Mouse (Mus musculus) spleen, adult 18-20 months (tissue): ENCODE results near the gene 1810013L24Rik.
A peak's percentile ranks its signal among the peaks of the same experiment; 100 is the strongest.
"Not testable (repeated sequence)": the region's sequence is repeated elsewhere in the genome, so short reads cannot be mapped to it uniquely, and the experiment has no call there.

ENCODE experiments used
- DNase-seq, 2 experiments: peaks; one replicate each; pipeline ENCODE4 v3.0.0; 2022; ENCODE audit warnings: mixed read lengths in 2 of 2

Gene 1810013L24Rik

DNA sequence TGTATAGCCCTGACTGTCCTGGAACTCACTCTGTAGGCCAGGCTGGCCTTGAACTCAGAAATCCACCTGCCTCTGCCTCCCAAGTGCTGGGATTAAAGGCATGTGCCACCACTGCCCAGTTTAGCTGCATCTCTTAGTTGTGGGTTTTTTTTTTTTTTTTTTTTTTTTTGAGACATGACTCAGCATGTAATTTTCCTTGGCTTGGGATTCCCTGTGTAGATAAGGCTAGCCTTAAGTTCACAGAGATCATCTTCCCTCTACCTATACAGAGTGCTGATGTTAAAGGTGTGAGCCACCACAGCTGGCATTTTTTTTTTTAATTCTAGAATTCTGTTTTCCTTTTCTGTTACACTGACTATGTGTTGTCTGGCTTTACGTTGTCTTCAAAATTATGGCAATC lies 7.7 kb downstream of the 1810013L24Rik start:
- DNase-seq, result no peak

DNA sequence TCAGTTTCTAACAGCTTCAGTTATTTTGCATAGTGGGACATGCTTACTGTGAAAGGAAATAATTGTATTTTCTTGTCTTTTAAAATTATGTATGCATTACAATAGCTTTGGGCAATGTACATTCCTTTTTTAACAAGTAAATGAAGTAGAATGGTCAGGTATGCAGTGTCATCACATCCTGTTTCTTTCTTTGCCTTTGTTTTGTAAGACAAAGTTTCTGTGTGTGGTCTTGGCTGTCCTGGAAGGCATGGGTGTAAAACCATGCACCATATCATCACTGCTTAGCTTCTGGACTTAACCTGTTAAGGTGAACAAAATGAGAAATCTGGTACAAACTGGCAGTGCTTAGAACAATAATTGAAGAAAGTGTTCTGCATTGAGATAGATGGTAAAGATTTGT lies 9.0 kb downstream of the 1810013L24Rik start:
- no peak for DNase-seq

DNA sequence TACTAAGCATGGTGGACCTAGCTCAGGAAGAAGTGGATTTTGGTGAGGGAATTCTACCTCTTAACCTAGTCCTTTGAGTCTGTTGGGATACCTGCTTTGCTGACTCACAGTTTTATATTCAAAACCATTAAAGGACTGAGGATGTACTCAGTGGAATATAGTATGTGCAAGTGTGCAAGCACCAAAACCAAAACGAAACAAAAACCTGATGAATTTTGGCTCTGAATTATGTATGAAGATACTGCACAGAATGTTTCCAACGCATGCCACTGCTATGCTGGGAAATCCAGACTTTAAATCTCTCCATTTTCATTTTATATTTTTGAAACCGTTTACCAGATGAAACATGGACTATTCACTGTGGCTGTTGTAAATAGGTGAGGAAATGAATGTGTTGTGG lies 10.7 kb downstream of the 1810013L24Rik start:
- no peak for DNase-seq

DNA sequence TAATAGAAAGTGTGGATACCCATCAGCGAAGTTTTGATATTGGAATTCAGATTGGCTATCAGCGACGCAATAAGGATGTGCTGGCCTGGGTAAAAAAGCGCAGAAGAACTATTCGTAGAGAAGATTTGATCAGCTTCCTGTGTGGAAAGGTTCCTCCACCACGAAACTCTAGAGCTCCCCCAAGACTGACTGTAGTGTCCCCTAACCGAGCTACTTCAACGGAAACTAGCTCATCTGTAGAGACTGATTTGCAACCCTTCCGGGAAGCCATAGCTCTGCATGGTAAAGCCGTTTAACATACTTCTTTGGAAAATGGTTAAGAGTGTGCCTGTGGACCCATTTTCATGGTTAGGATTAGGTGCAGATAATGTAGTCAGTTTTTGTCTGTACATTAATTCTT lies 13.1 kb downstream of the 1810013L24Rik start:
- no peak for DNase-seq

DNA sequence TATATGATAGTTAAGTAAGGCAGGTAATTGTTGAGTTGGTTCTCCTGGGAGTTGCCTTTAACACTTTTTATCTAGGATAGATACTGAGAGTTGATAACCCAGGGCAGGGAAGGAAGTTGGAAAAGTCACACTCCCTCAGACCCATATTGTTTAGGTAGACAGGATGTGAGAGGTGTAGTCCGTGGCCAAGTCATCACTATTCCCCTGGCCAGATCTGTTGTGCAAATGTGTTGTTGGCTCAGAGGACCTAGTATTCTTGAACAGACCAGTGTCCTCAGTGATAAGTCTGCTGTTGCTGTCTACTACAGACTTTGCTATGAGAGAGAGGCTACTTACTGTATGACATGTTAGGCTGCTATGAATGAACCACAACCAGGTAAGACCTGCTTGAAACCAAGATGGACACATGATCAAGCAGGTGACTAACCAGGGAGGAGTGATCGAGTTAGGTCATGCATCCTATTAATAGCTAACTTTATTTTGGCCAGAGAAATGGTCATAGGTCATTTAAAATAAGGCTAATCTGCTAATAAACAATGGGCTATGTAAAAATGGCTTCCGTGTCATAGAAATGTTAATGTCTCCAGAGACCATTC lies 13.8 kb downstream of the 1810013L24Rik start:
- no peak for DNase-seq

DNA sequence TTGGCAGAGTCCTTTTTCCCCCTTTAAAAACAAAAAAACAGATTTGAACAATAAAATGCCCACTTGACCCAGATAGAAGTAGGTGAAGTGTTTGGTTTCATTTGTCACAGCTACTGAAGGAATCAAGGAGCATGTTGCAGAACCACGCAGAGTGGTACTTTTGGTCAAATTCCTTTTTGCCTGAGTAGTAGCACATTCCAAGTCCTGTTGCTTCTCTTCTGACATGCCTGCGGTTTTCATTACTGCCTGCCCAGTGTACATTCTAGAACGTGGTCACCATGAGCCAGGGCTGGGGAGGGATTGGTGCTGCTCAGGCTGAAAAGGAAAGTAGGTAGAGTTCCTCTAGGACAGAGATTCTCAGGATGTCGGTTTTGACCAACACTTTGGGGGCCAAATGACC lies 16.1 kb downstream of the 1810013L24Rik start:
- DNase-seq, result no peak

DNA sequence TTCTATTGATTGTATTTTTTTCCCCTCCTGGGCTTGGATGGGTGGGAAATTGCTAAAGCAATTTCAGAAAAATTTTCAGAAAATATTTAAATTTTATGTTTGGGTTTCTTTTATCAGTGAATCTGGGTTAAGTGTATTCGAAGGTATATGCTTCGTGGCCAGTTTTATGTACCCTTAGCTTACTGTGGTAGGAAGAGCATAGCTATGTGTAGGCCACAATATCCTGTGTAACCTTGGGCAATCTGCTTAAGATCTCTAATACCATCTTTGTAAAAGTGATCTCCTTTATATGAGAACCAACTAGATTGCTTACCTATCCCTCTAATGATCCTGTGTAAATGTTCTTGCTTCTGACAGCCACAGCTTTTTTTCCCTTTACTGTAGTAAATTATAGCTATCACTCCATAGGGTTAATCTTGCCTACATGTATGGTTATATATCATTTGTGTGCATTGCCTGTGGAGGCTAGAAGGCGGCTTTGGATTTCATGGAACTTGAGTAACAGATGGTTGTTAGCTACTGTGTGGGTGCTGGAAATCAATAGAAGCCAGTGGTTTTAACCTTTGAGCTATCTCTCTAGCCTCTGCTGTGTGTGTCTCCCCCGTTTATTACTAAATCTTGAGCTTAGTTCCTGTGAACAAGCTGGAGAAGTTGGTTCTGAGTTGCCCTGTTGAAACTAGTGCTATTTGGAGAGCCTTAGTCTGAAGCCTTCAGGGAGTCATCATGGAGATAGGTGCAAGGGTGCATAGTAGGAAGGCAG lies 18.6 kb downstream of the 1810013L24Rik start:
- DNase-seq, result no peak

DNA sequence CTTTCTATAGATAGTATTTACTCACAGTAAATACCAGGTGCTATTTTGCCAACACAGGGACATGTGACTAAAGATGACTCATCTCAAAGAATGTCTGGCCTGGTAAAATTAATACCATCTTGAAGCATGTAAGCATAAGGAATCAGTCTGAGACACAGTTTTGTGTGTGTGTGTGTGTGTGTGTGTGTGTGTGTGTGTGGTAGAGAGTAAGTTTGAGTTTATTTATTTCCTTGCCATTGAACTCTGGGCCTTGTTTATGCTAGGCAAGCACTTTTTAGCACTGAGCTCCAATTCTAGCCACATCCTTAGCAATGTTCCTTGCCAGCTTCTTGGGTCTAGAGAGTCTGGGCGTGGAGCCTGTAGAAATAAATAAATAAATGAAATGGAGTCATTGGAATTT lies 20.0 kb downstream of the 1810013L24Rik start:
- no peak for DNase-seq

DNA sequence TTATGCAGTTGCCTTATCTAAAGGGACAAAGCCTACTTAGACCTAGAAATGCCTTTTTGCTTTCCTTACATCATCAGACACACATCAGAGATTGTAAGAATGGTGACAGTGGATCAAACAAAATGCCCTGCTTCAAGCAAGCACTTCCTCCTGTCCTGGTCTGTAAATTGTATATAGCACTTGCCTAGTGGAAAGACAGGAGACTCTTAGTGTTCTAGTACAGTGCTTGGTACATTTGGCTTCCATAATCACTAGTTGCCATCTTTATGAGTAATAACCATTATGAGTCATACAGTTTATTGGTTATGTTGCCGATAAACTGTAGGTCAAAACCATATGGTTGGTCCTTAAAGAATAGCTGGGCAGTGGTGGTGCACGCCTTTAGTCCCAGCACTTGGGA lies 25.2 kb downstream of the 1810013L24Rik start:
- DNase-seq, result no peak

DNA sequence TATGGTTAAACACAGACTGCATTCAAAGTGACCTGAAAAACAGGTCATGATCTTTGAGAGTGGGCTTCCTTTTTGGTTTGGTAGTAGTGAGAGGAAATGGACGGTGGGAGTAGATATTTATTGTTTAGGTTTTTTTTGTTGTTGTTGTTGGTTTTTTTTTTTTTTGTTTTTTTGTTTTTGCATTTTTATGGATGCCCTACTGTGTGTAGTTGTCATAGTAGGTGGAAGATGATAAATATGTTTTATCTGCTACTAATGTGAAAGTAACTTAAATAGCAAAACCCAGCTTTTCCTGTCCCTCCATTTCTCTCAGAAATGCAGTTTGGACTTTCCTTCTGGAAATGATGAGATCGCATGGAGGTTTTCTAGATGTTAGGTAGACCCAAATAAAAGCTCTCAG lies 26.9 kb downstream of the 1810013L24Rik start:
- no peak for DNase-seq

DNA sequence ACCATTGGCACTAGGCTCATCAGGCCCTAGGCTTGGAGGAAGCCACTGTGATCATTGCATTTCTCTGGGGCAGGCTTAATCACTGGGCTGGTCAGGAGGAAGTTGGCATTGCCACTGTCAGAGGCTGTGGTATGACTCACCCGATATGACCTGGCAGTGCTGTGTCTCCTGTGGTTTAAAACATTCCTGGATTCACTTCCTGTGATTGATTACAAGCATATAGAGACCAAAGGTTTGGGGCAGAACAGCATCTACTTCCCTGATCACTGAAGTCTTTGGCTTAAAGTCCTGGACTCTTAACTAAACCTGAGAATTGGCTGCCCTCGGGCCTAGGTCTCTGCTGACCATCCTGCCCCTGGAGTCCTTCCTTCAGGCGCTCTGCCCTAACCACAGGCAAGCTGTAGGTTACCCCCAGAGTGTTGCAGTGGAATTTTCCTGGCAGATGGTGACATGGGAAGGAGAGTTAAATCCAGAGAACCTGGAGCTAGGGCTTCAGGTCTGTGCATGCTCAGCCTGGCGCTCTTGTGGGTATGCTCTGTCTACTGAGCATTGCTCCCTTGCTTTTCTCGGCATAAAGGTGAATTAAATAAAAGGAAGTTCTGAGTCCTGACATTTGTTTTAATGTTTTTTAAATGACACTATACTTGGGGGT lies 32.6 kb downstream of the 1810013L24Rik start:
- DNase-seq, result no peak

DNA sequence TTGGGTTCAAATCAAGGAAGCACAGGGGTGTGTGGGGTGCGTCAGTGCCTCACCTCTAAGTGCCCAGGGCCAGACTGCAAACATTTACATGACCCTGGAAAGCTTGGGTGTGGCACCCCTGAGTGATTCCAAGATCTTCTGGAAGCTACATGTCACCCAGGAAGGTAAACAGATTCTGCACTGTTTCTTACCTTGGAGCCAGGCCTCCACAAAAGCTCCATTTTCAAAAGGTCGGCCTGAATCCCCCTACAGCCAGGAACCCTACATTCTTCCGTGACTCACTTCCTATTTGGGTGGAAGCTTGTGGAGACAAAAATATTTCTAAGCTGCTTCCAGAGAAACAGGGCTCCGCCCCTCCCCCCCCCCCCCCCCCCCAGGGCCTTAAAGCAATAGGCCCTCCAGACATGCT lies 34.3 kb downstream of the 1810013L24Rik start:
- no peak for DNase-seq

DNA sequence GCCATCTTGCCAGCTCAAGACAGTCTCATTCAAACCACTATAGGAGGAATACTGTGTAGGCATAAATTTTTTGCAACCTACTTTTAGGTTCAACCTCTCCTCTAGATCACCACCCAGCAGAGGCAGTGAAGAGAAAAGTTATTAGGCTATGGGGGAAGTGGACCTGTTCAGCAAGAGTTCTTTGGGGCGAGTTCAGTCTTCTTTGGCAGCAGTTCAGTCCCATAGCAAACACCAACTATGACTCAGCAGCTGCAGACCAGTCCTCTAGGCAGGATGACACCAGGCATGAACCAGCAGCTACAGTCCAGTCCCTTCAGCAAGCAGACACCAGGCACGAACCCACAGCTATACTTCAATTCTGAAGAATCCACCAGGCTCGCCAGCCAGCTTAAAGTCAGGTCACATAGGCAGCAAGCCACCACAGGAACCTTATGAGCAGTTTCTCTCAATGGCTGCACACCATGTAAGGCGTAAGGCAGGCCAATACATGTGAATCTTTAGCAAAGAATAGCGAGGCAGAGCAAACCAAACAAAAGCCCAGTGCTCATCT lies 37.6 kb downstream of the 1810013L24Rik start:
- no peak for DNase-seq

DNA sequence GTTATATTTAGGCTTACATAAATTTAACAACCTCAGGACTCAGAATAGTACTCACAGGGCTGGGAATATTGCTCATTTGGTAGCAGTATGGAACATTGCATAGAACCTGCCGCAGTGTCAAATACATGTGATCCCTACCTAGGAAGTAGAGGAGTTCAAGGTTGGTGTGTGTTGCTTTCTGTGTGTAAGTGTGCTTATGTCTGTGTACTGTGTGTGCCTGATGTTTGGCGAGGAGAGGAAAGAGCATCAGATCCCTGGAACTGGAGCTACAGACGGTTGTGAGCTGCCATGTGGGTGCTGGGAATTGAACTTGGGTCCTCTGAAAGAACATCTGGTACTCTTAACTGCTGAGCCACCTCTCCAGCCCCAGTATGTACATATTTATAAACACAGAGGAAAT lies 38.6 kb downstream of the 1810013L24Rik start:
- no peak for DNase-seq

DNA sequence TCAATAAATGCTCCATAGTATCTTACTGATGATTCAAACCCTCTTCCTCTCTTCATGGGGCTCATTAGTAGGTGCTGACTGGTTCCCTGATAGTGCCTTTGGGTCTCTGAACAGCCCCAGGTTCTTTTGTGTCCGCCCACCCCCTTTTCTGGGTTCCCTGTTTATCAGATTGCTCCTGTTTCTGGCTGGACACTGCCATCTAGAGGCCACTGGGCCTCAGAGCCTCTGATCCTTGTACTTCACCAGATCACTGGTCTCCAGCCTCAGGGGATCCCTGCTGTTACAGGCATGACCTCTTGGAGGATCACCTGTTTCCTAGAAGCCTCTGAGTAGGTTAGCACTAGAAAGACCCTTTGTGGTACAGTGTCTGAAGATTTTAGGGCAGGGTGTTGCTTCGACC lies 39.8 kb downstream of the 1810013L24Rik start:
- peak; percentile 25 to 63 for DNase-seq

DNA sequence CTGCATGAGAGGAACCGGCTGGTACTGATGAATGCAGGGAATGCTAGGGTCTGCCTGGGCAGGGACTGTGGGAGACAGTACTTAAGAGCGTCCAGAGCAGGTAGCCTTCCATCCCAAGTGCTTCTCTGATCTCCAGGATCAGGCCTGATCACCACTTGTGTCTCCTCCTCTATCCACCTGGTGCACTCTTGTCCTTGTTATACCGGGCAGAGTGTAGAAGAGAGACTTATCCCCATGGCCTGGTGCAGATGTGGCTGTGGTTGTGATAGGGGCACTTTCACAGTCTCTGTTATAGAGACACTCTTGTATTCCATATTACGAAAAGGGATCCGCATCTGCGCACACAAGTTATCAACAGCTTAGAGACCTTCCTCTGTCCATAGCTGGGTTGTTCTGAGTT lies 41.5 kb downstream of the 1810013L24Rik start:
- no peak for DNase-seq

DNA sequence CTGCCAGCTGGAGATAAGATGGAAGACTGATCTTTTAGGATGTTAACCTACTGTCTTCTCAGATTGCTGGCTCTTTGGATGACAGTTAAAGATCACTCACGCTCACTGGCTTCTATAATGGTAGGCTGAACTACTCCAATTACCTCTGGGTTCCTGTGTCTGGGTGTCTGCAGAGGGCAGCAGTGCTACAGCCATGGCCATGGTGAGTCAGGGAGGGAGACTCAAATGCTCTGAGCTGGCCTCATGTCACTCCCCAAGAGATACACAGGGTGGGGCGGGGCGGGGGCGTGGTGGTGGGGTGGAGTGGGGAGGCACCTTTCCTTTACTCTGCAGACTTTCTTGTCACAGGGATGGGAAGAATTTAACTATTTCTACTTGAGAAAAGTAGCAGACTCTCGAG lies 42.1 kb downstream of the 1810013L24Rik start:
- DNase-seq, result no peak

DNA sequence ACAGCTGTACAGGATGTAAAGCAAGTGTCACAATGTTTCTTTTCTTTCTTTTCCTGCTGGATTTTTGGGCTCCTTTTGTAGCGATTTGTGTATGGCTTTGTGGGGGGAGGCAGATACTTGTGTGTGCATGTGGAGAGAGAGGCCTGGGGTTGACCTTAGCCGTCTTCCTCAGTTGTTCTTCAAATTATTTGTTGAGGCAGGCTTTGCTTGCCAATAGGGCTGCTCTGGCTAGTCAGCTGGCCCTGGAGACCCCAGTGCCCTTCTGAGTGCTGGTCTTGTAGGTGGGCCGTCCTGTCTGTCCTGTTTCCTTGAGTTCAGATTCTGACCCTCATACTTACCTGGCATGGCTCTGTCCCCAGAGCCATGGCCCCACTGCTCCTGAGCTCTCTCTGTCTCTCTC lies 42.6 kb downstream of the 1810013L24Rik start:
- no peak for DNase-seq

DNA sequence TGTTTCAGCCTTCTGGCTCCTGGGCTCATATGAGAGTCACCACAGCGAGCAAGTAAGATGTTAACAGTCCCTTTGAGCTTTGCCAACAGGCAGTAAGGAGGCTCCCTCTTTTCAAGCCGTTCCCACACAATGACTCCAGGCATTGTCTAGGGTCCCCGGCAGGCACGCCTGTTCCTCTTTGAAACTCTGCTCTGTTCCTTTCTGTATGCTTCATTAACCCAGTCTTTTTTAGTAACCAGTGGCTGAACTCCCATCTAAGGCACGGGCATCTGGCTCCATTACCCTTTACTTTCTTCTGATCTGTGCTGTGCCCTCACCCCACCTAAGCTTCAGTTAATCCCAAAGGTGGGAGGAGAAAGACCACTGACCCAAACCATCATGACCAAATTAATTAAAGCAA lies 50.2 kb downstream of the 1810013L24Rik start:
- no peak for DNase-seq

DNA sequence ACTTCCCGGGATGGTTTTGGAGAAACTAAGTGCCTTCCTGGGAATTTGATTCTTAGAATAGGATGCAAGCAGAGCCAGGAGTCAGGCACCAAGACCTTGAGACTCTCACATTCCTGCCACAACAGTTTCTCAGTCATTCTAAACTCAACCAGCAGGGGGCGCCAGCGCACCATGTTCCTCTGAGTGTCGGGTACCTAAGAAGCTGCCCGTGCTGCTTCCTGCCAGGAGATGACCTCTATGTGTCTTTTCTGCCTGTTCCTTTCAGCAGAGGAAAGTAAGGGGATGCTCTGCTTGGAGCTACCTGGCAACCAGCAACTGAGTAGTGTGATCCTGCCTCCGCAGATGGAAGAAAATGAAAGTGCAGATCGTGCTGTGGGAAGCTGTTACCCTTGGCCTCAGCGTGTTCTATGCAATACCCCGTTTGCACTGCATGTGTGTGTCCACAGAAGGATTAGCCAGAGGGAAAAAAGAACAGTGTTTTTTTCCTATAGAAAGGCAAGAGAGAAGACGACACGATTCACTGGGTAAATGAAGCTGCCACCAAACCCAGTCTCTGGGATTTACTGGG lies 53.9 kb downstream of the 1810013L24Rik start:
- peak; percentile 29 to 65 for DNase-seq

DNA sequence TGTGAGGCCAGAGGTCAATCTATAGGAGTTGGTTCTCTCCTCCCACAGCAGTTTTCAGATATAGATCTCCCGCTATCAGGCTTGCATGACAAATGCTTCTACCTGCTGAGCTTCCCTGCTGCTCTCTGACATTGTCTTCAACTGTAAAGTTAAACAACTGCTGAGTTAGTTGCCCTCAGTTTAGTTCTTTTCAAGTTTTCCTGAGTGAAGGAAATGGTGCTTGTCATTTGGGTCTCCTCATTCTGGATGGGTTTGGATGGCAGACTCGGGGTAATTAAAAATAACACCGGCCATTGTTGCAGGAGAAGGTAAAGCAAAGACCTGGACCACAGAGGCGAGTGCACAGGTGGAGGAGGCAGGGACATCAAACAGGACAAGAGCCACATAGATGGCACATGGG lies 64.3 kb downstream of the 1810013L24Rik start:
- DNase-seq, result not testable (repeated sequence)

DNA sequence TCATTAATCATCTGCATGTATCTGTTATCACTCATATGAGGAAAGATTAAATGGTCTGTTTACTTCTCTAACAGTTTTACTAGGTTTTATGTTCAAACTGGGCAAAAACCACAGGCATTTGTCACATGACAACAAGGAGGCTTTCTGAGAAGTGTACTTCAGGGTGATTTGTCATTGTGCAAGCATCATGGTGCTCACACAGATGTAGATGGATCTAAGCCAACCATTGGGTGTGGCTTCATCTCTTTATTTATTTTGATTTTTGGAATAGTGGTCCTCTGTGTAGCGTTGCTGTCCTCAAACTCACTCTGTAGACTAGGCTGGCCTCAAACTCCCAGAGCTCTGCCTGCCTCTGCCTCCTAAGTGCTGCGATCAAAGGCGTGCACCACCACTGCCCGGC lies 65.4 kb downstream of the 1810013L24Rik start:
- no peak for DNase-seq

DNA sequence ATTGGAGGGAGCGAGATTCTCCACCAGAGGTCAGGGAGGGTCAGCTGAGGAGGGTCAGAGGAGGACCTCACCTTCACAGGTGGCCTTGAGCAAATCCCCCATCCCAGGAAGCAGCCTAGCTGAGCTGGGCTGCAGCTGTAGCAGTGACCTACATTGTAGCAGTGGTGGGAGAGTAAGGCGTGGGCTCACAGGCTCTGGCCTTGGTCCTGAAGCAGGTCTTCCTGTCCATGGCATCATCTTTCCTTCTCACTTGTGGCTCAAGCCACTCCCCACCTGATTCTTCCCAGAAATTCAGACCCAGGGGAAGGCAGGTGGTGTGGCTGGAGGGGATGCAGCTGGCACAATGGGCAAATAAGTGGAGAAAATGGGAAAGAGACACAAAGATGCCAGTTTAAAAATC lies 76.2 kb downstream of the 1810013L24Rik start:
- not testable (repeated sequence) for DNase-seq
